Mouse (Mus musculus): ENCODE data around the gene Bloc1s6. TPM values are rescaled to one million over a fixed set of nuclear protein-coding genes. Genes with fewer than 3 reads are reported as not detected.

The Bloc1s6 gene
- total RNA-seq (2023), result 10 to 100 TPM; 24.2 to 28.3 TPM

GRCm38 (mm10) chr2:122737894-122738830 is at the start of gene Bloc1s6:
TSS of gene Bloc1s6 (plus strand) at chr2:122738503.

GRCm38 (mm10) chr2:122702181-122703036 is 35.9 kb upstream of the Bloc1s6 start, which contains the start of gene Slc30a4:
TSS of gene Slc30a4 (minus strand) at chr2:122702663.

GRCm38 (mm10) chr2:122765071-122765793 is 26.9 kb downstream of the Bloc1s6 start, which contains the start of gene Sqor:
TSS of gene Sqor (plus strand) at chr2:122765237.

Other genes with a start within 250 kb of the Bloc1s6 start
- 1 to 10 TPM in 1 of 2 experiments, under 1 TPM in 1; 0.89 to 2.3 TPM for gene Gatm, start 127.2 kb upstream of the Bloc1s6 start, total RNA-seq (2023)
- gene AA467197, start 101.5 kb upstream of the Bloc1s6 start, total RNA-seq (2023), result 1 to 10 TPM; 1.9 to 3.2 TPM
- gene Slc30a4, start 35.8 kb upstream of the Bloc1s6 start, total RNA-seq (2023), result 1 to 10 TPM; 5.0 to 6.6 TPM
- 1 to 10 TPM; 5.7 to 7.1 TPM for gene Sqor, start 26.7 kb downstream of the Bloc1s6 start, total RNA-seq (2023)

Data from T-cell, adult 66 days (primary cell).